Mouse (Mus musculus): ENCODE data around the gene Tmc3. TPM values are rescaled to one million over a fixed set of nuclear protein-coding genes. Genes with fewer than 3 reads are reported as not detected.
A peak's percentile ranks its signal among the peaks of the same experiment; 100 is the strongest.

Gene Tmc3
- total RNA-seq, 2 experiments from 2014 or later = 0.29 to 0.40 TPM

DNA sequence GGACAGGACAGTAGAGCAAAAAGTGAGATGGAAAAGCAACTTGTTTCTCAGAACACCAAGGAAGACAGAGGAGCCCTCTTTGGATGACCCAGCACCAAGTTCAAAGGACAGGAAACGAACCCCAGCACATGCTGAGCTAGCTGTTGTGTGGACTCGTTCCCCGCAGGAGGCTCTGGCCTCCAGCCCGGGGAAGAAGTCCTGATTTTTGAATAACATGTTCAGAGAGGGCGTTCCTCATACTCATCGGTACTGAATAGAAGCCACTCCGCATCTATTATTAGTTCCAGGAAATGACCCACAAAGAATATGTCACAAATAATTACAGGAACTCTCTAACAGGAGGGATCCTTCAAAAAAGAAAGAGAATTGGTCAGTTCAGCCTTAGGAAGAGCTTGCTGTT is 18.8 kb upstream of the Tmc3 start:
- intact Hi-C loops (cut with DNase I) = loop anchor here (5.0 to 10.0 kb wide), 2 partner anchors 209 to 321 kb away; no protein-coding TSS in a partner anchor
- H3K4me3 ChIP-seq = no peak overlapping the region
- DNase-seq (ENCODE audit: extremely low spot score in 1 of 2, low spot score in 2 of 2) = no peak
- no peak overlapping the region for H3K27ac ChIP-seq
- no peak for TF ChIP-seq CTCF (IDR thresholded peaks at IDR 0.05)

DNA sequence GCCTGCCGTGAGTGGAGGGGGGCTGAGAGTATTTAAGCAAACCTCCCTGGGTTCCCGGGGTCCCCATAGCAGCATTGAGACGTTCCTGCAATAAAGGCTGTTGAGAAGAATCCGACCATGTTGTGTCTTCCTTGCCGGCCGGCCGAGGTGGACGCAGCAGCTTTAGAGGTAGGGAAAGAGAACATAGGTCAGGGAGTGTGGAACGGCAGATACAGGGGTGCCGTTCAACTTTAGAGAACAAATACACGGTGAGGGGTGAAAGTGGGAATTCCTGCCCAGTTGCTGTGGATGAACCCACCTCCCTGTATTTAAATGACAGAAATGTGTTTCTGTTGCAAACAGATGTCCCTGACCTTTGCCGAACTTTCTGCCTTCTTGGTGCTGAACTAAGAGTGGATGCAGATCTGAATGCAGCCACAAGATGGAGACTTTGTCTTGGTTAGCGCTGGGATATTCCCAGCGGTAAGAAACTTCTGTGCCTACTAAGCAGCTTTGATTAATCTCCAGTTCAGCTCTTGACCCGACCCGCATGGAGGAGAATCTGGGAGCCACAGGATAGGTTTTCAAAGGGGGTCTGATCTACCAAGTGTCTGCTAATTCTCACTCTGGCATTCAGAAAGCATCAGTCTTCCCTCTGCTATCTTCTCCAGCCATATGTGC is 16.8 kb upstream of the Tmc3 start:
- Histone ChIP-seq H3K27ac (no peak overlapping the region), H3K4me3 (no peak overlapping the region)
- DNase-seq (ENCODE audit: extremely low spot score in 1 of 2, low spot score in 2 of 2) = peak; percentile 21 to 39
- intact Hi-C loops (cut with DNase I) = loop anchor here (1.0 to 10.0 kb wide), 5 partner anchors 32 to 319 kb away; no protein-coding TSS in a partner anchor
- TF ChIP-seq CTCF (IDR thresholded peaks at IDR 0.05) = peak; percentile 93

DNA sequence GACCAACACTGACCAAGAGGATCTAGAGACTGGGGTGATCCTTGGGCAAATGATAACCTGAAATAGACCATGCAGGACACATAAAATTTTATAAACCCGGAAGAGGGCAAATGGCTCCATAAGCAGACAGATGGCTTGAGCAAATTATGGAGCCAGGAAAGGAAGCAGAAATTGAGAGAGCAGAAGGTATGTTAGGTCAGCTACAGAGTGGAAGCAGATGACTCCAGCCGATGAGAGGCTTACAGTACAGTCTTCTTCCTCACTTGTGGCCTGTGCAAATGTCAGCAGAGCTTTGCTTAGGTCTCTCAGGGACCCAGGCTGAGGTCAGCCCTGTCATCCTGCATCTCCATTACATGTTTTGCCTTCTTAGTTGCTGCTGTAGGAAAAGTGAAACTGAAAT is 15.9 kb upstream of the Tmc3 start:
- Histone ChIP-seq H3K27ac (no peak overlapping the region), H3K4me3 (no peak overlapping the region)
- intact Hi-C loops (cut with DNase I) = loop anchor here (1.0 to 10.0 kb wide), 5 partner anchors 31 to 318 kb away; no protein-coding TSS in a partner anchor
- DNase-seq (ENCODE audit: extremely low spot score in 1 of 2, low spot score in 2 of 2) = no peak
- no peak for TF ChIP-seq CTCF (IDR thresholded peaks at IDR 0.05)

DNA sequence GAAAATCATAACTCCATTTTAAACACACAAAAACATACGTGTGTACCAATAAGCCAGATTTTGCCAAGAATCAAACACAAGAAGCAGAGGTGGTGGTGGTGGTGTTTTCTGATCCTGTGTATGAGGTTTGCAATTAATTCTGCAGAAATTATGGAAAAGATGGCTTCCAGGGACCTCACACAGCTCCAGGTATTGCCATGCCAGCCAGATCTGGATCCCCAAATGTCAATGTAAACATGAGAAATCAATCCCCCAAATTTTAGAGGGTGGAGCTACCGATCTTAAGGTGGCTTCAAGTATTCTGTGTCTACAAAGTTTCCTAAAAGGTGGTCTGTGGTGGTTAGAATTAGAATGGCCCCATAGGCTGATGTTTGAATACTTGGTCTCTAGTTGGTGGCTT is 15.3 kb upstream of the Tmc3 start:
- DNase-seq (ENCODE audit: extremely low spot score in 1 of 2, low spot score in 2 of 2) = no peak
- intact Hi-C loops (cut with DNase I) = loop anchor here (2.0 to 10.0 kb wide), 3 partner anchors 205 to 318 kb away; no protein-coding TSS in a partner anchor
- no peak overlapping the region for H3K4me3 ChIP-seq
- H3K27ac ChIP-seq = no peak overlapping the region
- TF ChIP-seq CTCF (IDR thresholded peaks at IDR 0.05) = no peak

DNA sequence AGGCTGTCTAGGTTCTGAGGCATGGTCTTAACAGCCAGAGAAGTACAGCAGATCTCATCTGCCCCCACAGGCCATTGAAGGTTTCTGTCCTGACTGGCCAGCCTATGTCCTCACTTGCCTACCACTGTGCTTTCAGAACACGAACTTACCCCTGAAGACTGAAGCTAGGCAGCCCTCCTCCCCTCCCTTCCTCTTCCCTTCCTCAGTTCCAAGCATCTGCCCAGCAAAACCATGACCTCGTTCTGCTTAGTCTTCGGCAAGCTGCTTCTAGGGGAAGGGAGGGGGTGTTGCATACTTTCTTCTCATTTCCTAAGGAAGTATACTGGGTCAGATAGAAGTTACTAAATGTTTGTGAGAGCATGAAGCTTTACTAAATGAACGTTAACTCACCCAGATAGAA is 13.7 kb upstream of the Tmc3 start:
- intact Hi-C loops (cut with DNase I) = no loop called here
- H3K27ac ChIP-seq = no peak overlapping the region
- no peak overlapping the region for H3K4me3 ChIP-seq
- no peak for TF ChIP-seq CTCF (IDR thresholded peaks at IDR 0.05)
- DNase-seq (ENCODE audit: extremely low spot score in 1 of 2, low spot score in 2 of 2) = no peak

DNA sequence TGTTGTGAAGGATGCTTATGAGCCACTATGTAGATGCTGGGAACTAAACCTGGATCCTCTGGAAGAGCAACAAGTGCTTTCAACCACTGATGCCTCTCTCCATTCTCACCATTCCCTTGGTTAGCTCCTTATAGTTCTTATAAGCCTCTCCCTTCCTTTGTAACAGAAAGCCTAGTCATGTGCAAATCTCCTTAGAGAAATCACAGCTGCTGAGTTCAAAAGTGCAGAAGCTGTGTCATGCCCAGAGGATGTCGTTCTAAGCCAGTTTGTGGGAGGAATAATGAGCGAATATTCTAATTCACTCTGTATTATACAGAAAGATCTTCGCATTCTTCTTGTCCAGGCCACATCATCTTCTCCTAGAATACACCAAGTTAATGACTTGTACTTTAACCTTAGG is 12.8 kb upstream of the Tmc3 start:
- DNase-seq (ENCODE audit: extremely low spot score in 1 of 2, low spot score in 2 of 2) = no peak
- no peak overlapping the region for H3K27ac ChIP-seq
- no peak overlapping the region for H3K4me3 ChIP-seq
- intact Hi-C loops (cut with DNase I) = no loop called here
- no peak for TF ChIP-seq CTCF (IDR thresholded peaks at IDR 0.05)

DNA sequence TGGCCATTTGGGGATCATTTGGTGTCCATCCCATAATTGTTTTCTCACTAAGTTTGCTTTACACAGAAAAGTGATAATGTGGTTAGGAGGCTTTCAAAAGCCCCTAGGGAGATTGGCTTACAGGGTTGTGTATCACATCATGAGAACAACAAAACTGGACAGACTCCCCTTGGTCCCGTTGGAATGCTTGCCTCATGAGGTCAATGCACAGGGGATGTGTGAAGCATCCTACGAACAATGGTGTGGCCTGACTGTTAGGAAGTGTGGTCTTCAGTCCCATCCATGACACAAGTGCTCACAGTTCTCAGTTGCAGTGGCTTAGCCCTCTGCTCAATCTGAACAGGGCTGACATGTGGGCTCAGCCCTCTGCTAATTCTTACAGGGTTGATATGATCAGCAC is 12.3 kb upstream of the Tmc3 start:
- no peak overlapping the region for H3K4me3 ChIP-seq
- no peak for TF ChIP-seq CTCF (IDR thresholded peaks at IDR 0.05)
- intact Hi-C loops (cut with DNase I) = no loop called here
- no peak overlapping the region for H3K27ac ChIP-seq
- no peak for DNase-seq (ENCODE audit: extremely low spot score in 1 of 2, low spot score in 2 of 2)

DNA sequence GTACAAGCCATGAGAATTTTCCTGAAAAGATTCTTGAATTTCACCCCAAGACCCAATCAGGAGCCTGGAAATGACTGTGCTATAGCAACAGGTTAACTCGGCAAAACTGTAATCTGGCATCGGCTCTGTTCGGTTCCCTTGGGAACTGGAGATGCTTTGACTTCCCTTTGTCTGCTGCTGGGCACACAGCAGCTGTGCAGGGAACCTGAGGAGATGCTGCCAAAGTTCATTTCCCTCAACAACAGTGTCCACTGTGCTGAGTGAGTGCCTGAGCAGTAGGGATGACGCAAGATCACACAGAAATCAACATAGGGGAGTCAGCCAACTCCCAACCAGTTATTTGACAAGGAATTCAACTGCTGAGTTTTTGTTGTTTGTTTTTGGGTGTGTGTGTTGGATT is 3.8 kb upstream of the Tmc3 start:
- no peak for DNase-seq (ENCODE audit: extremely low spot score in 1 of 2, low spot score in 2 of 2)
- TF ChIP-seq CTCF (IDR thresholded peaks at IDR 0.05) = no peak
- intact Hi-C loops (cut with DNase I) = no loop called here

DNA sequence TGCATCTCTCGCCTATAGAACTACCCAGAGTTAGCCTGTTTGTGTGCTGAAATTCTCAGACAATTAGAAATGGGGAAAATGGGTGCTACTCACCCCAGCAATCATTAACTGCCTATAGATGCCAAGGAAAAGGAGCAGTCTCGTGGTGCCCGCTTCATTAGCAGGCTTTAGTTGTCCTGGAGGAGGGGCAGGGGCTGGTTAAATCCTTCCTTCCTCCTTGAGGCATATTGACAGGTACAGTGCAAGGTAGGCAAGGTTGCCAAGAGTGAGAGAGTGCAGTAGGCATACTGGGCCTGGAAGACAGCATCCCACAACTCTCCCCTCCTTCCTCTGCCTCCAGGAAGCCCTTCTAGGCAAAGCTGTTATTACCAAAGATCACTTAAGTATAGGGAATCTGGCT is 9.3 kb downstream of the Tmc3 start:
- TF ChIP-seq CTCF (IDR thresholded peaks at IDR 0.05) = no peak
- intact Hi-C loops (cut with DNase I) = no loop called here
- H3K4me3 ChIP-seq = no peak overlapping the region
- H3K27ac ChIP-seq = no peak overlapping the region
- DNase-seq (ENCODE audit: extremely low spot score in 1 of 2, low spot score in 2 of 2) = no peak

More for the DNA sequence above, 3.8 kb upstream of the Tmc3 start:
- H3K27ac ChIP-seq = no peak overlapping the region
- no peak overlapping the region for H3K4me3 ChIP-seq

DNA sequence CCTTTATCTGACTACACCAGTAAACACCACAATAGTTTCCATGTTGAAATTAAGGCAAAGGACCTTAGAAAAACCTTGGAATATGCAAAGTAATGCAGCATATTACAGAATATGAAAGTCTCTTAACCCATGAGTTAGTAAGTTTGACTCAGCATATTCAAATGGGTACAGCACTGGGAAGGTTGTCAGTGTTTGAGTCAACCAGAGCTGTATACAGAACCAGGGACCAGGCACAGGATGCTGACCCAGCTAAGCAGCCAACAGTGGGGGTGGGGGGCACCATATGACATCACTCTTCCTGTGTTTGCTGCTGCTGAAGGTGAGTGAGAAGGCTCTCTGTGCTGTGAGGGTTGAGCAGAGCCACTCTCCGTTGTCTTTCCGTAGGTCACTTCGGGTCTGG is 12.3 kb downstream of the Tmc3 start:
- DNase-seq (ENCODE audit: extremely low spot score in 1 of 2, low spot score in 2 of 2) = no peak
- TF ChIP-seq CTCF (IDR thresholded peaks at IDR 0.05) = no peak
- no peak overlapping the region for H3K4me3 ChIP-seq
- intact Hi-C loops (cut with DNase I) = no loop called here
- no peak overlapping the region for H3K27ac ChIP-seq

DNA sequence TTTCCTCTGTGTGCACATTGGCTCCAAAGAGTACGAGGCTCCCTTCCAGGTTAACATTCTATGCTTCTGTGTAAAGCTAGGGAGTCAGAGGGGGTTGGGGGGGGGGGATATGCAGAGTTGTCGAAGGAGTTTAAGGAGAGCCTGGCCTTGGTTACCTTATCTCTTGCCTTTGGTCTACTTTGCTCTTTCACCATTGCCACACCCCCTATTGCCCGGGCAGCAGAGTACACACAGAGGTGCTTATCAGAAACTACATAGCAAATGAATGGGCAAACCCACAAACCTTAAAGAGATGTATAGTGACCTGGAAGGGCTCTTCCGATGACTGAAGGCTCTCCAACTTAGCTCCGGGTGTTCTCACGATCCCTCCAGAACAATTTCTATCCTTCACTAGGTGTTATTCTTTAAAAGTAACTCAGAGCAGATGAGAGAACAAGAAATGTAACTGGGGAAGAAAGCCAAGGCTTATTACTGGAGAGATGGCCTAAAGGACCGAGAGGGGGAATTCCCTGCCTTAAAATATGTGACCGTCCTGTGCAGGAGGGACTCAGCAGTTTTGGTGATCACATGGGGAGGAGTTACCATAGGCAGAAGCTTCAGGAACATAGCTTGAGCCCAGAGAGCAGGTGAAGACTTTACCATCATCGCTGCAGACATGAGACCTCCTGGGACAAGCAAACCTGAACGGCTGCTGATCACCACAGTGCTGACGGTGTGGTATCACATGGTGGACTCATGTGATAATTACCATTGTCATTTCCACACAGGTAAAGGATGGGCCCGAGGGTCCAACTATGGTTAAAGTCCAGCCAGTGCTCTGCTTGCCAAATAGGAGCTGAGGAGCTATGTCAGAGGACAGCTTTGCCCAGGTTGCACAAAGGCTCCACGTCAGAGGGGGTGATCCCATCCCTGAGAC is 14.5 kb downstream of the Tmc3 start:
- intact Hi-C loops (cut with DNase I) = no loop called here
- no peak overlapping the region for H3K27ac ChIP-seq
- no peak for DNase-seq (ENCODE audit: extremely low spot score in 1 of 2, low spot score in 2 of 2)
- no peak for TF ChIP-seq CTCF (IDR thresholded peaks at IDR 0.05)
- no peak overlapping the region for H3K4me3 ChIP-seq

DNA sequence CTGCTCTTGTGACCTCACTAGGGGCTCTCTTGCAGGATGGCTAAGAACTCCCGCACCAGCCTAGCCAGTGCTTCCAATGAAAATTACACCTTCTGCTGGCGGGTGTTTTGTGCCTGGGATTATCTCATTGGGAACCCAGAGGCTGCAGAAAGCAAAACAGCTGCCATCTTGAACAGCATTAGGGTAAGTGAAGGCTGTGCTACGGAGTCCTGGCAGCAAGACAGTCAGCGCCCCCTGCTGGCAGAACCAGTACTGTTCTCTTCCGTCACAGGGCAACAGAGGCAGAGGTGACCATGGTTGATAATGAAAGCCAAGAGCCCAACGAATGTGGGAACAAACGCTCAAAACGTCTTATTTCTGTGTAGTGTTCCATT is 15.2 kb downstream of the Tmc3 start:
- no peak overlapping the region for H3K27ac ChIP-seq
- peak; percentile 15 to 34 for DNase-seq (ENCODE audit: extremely low spot score in 1 of 2, low spot score in 2 of 2)
- H3K4me3 ChIP-seq = no peak overlapping the region
- intact Hi-C loops (cut with DNase I) = loop anchor here (1.0 kb wide), 1 partner anchor 32 kb away; no protein-coding TSS in a partner anchor
- TF ChIP-seq CTCF (IDR thresholded peaks at IDR 0.05) = peak; percentile 67
